Mouse (Mus musculus): Measurements from ENCODE around the gene S100a6.

Gene S100a6

DNA sequence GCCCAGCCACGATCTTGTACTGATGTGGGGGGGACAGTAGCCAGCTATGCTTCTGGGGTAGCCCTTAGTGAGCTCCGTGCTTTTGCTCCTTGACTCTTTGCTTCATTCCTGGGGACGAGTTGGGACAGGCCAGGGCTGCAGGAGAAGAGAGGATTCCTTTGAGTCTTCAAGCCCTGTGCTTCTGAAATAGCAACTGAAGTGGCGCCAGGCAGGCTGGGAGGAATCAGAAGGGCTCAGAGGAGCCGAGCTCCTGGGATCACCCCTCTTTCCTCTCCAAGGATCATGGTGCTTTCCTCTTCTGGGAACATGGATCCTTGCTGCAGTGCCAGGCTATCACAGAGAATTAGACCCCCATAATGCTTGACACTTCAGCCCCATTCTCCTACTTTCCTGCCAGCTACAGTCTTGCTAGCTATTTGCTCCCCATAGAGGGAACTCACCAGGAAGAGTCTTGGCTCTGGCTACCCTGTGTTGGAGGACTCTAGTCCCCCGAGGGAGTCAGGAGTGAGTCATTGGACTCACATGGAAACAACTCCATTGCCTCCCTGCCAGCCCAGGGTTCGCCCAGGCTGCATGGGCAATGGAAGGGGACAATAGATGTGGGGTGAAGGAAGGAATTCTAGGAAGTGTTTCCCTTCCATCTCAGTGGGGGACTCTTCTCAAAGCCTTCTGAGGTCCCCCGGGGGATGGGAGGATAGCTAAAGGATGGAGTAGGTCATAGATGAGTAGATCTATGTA is 12.1 kb upstream of the S100a6 start:
- DNase-seq (ENCODE audit: low spot score) = no peak

DNA sequence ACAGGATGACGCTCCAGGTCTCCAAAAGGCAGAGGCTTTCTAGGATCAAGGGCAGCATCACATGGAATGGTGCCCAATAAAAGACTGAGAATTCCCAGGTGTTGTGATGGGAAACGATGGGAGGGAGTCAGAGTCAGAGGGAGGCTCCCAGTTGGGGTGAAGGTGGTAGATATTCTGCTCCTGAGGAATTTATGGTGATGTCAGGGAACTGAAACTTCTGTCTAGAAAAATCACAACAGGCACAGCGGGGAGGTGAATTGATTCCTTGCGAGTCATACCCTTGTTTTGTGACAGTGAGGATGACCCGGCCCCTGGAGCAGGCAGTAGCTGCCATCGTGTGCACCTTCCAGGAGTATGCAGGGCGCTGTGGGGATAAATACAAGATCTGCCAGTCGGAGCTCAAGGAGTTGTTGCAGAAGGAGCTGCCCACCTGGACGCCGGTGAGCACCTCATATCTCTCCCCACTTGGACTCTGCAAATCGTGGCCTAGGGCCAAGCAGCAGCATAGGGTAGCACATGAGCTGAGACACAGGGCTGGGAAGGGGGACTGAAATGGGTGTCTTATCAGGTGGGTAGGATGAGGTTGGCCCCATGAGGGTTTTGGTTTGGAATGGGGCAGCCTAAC is 11.1 kb upstream of the S100a6 start, which contains the start of gene Gm42674:
Gene Gm42674 (plus strand): TSS at position 419 of the 625 bp plus-strand sequence.
- DNase-seq (ENCODE audit: low spot score) = no peak

DNA sequence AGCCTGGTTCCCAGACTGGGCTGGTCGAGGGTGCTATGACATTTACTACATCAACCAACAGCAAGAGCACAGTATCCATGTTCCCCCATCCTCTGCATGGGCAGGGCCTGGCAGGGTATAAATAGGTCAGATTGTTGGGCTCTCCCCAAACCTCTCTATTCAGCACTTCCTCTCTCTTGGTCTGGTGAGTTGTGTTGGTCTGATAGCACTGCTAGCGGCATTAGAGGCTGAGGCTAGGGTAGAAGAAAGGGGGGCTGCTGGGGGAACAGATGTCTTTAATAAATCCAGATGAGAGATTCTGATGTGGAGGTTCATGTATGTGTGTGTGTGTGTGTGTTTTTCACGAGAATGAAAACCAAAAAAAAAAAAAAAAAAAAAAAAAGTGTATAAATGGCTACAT is 9.1 kb upstream of the S100a6 start, which contains the start of gene S100a4:
Gene S100a4 (plus strand): TSS at position 149 of the 400 bp plus-strand sequence.
- DNase-seq (ENCODE audit: low spot score) = no peak

DNA sequence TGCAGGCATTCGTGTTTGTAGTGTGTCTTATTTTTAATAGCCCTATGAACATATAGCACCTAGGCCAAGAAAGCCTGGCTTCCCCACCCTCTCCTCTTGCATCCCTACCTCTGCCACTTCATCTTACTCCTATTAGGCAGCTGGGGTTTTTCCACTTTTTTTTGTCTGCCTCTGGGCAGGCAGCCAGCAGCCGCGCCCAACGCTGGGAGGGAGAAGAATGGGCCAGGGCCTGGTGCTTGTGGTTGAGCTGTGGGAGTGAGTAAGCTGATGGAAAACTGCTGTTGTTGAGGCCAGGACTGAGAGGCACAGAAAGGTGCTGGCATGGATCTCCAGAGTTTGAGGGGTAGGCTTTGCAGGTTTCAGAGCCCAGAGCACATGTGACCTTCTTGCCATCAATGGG is 8.3 kb upstream of the S100a6 start:
- no peak for DNase-seq (ENCODE audit: low spot score)

DNA sequence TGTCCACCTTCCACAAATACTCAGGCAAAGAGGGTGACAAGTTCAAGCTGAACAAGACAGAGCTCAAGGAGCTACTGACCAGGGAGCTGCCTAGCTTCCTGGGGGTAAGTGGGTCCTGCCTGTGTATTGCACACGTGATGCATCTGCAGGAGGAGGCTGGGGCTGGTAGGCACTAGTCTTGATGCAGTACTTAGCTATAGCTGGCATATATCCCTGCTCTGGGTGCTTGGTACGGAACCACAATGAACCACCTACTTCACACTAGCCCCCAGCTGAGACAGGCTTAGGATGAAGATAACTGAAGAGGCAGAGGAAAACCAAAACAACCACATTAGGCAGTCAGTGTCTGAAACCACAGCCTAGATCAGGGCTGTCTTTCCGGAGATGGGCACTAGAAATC is 7.6 kb upstream of the S100a6 start:
- no peak for DNase-seq (ENCODE audit: low spot score)

DNA sequence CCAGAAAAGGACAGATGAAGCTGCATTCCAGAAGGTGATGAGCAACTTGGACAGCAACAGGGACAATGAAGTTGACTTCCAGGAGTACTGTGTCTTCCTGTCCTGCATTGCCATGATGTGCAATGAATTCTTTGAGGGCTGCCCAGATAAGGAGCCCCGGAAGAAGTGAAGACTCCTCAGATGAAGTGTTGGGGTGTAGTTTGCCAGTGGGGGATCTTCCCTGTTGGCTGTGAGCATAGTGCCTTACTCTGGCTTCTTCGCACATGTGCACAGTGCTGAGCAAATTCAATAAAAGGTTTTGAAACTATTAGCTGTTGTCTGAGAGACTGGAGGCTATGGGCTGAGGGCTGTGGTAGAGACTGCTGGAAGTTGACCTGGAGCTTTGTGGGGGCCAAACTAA is 6.9 kb upstream of the S100a6 start:
- no peak for DNase-seq (ENCODE audit: low spot score)

DNA sequence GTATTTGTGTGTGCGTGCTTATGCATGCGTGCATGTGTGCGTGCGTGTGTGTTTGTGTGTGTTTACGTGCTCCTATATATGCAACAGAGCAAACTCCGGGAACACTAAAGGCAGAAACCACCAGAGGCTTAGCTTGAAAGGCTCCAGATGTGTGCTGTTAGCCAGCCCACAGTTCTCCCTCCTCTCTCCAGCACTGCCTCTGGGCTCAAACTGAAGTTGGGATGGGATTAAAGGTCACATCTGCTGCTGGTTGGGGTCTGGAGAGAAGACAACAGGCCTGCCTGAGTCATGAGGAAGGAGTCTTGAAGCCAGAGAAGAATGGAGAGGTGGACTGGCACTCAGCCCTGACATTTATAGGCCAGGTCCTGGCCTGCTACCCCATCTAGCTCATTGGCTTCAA is 6.5 kb upstream of the S100a6 start:
- peak; percentile 72 for DNase-seq (ENCODE audit: low spot score)

DNA sequence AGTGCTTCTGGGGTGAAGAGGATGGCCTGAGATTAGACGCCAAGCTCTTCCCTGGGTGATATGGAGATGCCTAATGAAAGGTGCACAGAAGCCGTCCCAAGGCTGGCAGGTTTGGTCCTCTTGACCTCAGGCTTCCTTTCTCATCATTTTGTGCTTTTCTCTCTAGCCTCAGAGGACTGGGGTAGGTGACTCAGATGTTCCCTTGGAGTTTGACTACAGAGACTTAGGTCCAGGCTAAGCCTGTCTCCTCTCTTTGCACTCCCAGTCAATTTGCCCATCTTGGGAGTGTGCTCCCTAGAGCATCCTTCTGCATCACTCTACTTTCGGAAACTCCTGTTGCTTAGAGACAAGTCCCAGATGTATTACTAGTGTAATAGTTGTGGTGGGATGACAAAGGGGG is 5.3 kb upstream of the S100a6 start:
- no peak for DNase-seq (ENCODE audit: low spot score)

DNA sequence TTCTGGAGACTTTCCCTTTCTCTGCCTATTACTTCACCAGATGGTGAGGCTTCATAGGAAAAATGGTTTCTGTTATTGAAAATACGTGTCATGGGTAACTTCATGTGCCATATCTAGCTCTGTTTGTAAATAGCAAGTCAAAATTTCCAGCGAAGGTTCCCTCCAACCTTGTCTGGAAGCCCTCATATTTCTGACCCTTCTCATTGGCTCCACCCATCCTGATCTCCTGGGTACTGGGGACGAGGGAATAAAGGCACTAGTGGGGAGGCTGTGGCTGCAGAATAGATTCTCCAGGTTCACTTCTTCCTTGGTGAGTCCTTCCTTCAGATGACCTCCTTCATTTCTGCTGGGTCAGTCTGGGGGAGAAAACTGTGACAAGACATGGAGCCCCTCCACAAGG is 4.5 kb upstream of the S100a6 start, which contains the start of gene S100a5:
Gene S100a5 (plus strand): TSS at position 301 of the 400 bp plus-strand sequence.
- no peak for DNase-seq (ENCODE audit: low spot score)

DNA sequence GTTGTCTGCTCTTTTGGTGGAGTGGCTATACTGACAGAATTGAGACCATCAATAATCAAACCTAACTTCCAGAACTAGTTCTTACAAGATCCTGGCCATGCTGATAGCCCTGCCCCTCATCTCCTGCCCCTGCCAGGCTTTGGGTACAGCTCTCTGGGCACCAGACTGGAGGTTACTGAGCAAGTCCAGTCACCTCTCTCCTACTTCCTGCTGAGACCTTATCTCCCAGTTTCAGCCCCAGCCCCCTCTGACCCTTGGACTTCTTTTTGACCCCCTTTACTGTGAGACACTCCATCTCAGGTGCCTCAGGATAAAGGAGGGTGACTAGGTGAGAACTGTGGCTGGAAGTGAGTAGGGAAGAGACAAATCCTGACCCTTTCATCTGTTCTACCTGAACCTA is 3.6 kb upstream of the S100a6 start:
- no peak for DNase-seq (ENCODE audit: low spot score)

DNA sequence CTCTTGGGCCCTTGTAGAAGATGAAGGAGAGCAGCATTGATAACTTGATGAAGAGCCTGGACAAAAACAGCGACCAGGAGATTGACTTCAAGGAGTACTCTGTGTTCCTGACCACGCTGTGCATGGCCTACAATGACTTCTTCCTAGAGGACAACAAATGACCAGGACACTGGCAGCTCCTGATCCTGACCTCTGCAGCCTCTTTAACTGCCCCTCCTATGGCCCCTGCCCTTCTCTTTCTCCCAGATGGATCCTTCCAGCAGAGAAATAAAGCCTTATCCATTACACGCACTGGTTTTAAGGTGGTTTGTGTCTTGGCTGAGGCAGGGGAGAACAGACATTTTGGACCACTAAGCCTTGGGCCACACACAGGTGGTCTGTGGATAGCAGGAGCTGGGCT is 1.2 kb upstream of the S100a6 start:
- DNase-seq (ENCODE audit: low spot score) = no peak

DNA sequence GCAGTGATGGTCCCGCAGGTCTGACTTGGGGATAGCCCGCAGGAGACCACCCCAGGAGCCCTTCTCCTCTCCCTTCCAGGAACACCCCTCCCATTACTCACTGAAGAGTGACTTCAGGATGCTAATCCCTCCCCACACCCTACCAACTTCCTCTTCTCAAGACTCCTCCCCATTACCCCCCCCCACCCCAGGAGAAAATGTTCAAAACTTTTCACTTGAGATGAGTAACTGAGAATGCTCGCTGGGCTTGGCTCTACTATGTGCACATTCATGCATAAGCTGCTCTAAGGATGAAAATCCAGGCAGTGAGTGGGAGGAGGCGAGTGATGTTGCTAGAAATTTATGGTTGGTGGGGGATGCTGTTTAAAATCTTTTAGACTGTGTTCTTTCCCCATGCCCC is 621 bp upstream of the S100a6 start:
- DNase-seq (ENCODE audit: low spot score) = no peak

DNA sequence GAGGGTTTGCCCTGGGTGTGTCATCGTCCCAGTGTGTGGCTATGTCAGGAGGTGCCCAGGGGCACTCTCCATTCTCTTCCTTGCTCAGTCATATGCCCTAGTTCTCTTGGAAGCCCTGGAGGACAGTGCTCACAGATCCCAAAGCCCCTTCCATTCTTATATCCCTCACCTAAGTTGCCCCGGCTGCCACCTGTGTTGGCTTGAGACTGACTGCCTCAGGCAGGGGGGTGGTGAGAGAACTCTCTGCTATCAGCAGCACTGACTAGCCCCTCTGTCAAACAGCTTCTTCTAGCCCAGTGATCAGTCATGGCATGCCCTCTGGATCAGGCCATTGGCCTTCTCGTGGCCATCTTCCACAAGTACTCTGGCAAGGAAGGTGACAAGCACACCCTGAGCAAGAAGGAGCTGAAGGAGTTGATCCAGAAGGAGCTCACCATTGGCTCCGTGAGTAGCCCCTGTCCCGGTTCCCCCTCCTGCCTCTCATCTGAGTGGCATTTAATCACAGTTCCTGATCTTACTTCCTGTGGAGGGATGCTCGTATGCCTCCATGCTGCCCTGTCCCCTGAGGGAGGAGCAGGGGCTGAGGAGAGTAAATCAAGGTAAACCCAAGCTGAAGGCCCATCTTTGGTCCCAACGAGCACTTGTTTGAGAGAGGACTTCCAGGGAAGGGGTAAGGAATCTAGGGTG is 922 bp downstream of the S100a6 start:
- DNase-seq (ENCODE audit: low spot score) = no peak

DNA sequence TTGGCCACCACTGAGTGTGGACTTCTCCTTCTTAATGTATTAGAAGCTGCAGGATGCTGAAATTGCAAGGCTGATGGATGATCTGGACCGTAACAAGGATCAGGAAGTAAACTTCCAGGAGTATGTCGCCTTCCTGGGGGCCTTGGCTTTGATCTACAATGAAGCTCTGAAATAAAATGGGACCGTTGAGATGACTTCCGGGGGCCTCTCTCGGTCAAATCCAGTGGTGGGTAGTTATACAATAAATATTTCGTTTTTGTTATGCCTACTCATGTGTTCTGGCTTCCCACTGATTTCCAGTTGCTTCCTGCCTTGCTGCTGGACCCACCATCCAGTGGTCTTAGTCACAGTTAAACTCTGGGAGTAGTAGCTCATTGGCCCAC is 1.5 kb downstream of the S100a6 start:
- DNase-seq (ENCODE audit: low spot score) = no peak

DNA sequence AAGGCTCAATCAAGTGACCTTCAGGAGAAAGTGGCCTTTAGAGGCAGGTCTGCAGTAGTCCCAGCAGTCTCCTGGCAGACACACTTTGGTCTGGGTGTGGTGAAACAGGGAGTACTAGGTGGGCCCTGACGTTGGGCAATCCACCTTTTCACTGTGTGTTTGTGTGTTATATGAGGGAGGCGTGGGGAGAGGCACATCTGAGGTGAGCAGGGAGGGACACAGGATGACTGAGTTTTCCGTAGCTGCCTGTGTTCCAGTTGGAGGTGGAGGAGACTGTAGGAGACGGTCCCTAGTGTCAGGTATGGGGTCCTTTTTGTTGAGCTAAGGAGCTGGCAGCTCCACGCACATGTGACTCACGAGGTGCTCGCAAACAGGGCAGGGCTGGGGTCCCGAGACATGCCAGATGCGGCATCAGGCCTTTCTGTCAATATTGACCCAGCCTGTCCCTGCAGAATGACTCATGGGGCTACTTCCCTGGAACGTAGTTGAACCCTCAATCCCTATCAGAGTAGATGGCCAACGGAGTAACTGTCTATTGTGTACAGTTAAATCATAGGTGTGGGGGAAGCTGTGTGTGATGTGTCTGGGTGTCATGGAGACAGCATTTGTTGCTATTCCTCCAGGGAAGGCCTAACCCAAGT is 2.0 kb downstream of the S100a6 start:
- DNase-seq (ENCODE audit: low spot score) = no peak

DNA sequence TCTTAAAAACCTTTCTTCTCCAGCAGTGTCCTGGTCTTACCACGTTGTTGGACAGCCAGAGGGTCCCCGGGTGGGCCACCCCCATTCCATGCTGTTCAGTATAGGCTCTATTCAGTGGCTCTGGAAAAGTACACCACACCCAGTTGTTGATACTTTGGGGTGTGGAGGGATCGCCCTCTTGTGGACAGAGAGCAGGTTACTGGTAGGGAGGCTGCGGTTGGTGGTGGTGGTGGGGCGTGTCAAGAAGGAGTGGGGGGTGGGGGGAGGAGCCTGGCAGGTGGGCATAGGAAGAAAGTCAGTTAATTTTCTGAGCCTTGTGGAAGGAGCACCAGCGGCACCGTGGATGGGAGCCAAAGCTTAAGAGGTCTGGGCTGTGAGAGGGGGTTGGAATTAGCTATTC is 2.7 kb downstream of the S100a6 start:
- peak; percentile 78 for DNase-seq (ENCODE audit: low spot score)

DNA sequence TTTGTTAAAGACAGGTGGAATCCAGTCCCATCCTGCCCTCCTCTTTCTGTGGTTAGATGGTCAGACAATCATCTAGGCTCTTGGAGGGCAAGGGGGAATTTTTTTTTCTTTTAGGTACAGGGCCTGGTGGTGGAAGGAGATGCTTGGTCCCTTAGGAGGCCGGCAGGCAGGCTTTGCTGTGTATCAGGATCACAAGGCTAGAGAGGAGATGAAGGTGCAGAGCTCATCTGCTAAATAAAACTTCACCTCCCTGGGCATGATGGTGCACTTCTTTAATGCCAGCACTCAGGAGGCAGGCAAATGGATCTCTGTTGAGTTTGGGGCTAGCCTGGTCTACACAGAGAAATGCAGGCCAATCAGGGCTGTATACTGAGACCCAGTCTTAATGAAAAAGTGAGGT is 3.2 kb downstream of the S100a6 start:
- DNase-seq (ENCODE audit: low spot score) = no peak

DNA sequence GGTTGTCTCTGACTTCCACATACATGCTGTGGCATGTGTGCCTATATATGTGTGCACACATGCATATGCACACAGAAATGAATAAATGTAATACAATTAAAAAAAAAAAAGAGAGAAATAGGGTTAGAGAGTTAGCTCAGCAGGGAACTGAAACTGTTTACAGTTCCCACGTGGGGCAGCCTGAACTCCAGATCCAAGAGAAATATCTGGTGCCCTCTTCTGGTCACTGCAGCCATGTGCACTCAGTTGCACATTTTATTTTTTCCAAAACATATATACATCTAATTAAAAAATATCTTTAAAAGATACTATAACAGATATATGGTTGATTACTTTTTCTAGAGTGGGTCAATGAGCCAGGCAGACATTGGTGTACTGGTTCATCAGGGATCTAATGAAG is 4.9 kb downstream of the S100a6 start:
- no peak for DNase-seq (ENCODE audit: low spot score)

DNA sequence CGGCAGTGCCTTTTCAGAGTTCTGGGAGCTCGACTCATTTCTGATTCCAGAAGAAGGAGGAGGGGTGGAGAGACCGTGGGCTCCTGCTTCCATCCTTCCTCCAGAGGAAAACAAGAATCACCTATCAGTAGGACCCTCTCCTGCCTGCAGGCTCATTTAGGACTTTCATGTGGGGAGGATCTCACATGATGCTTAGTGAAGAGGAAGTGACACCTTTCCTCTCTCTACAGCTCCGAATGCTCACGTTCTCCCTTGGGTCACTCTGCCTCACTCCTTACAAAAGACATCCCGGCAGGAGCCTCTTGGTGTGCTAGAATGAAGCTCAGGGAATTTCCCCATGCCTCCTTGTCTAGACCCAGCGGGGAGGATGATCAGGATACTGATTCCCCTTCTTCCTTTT is 8.9 kb downstream of the S100a6 start:
- DNase-seq (ENCODE audit: low spot score) = no peak

DNA sequence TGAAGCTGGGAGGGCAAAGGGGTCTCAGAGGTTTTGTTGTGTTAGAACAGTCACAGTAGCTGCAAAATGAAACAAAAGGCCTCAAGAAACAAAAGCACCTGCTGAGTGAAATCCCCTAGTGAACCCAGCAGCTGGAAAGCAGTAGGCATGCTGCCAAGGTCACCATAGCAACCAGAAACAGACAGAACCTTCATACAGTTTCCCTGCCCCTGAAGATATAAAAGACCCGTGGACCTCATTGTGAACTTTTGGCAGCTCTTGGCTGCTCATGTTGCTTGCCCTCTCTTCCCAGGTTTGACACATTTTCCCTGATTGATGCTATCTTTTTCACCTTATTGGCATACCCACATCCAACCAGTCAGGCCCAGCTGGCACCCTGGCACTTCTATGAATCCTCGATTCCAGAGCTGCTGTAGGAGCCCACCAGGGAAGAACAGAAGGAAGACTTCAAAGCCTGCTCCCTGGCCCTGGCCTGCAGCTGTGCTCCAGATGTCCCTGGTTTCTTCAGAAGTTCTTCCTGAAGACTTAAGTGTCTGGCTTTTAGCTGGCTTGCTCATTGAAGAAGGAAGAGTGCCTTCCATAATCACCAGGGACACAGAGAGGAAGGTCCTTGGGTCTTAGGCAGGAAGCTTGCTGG is 10.9 kb downstream of the S100a6 start:
- DNase-seq (ENCODE audit: low spot score) = peak; percentile 61

DNA sequence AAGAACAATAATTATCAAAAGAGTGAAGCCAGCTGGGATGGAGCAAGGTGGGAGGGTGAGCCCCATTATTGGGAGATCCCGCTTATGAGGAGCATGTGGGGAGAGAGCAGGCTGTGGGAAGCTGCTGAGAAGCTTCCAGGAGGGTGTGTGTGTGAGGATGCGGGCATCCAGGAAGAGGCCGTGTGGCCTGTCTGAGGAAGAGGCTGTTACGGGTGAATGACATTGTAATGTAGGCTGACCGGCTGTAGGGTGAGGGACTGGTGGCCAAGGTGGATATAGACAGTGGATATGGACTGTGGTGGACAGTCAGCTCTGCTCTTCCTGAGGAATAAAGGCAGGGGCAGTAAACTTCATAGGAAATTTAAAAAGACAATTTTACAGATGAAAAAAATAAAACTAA is 12.8 kb downstream of the S100a6 start:
- no peak for DNase-seq (ENCODE audit: low spot score)
